Mouse (Mus musculus) thymus, adult 2 months (tissue): ENCODE data around the gene Snrpe.

ENCODE experiments used
- CTCF ChIP-seq: fragments of 200-500 bp; IDR thresholded peaks from 2 replicates; pipeline ENCODE4 v1.5.1; 2012; ENCODE audit warnings: mild to moderate bottlenecking, control low read depth, low read length, moderate library complexity, borderline replicate concordance; ENCODE audit not compliant: control insufficient read depth, poor library complexity, insufficient read depth; ENCODE audit errors: extremely low read depth
- POLR2A ChIP-seq: fragments of 200-500 bp; IDR thresholded peaks from 2 replicates; pipeline ENCODE4 v1.6.1; 2012; ENCODE audit warnings: mild to moderate bottlenecking, low read length, control low read depth, moderate library complexity; ENCODE audit not compliant: control insufficient read depth, poor library complexity, insufficient read depth; ENCODE audit errors: extremely low read depth

- TF ChIP-seq CTCF (no peak), POLR2A (no peak)
Measured at GRCm38 (mm10) chr1:133641163-133641562, 31.1 kb upstream of the Snrpe start.
